Mouse (Mus musculus) liver, embryonic 14.5 days (tissue): Measurements from ENCODE around the gene Ctnnd2.

ENCODE experiments used
- CTCF ChIP-seq: IDR thresholded peaks from 2 replicates; pipeline ENCODE4 v1.5.1; 2016; ENCODE audit warnings: antibody characterized with exemption, low read depth, control low read depth
- EP300 ChIP-seq: IDR thresholded peaks from 2 replicates; pipeline ENCODE4 v1.6.1; 2016; ENCODE audit warnings: antibody characterized with exemption, low read depth

DNA sequence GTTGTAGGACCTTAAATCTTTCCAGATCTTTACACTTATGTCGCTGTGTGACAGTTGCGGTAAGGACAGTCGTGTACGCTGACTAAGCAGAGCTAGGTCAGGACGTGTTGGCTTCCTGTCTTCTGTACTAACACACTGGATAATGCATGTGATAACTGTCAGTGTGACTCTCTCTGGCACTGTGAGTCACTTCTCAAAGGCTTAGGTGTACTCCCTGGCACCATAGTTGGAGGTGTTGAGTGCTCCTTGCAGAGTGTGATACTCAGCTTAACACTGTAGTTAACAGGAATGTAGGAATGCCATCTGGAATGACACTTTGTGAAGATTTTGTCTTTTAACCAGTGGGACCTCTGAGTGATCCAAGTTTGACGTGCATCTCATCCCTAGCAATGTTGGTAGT lies 418.5 kb downstream of the Ctnnd2 start:
- TF ChIP-seq CTCF: no peak
- TF ChIP-seq EP300: no peak
